Mouse (Mus musculus) kidney, postnatal 10 days (tissue): ENCODE results near the gene Lrrc29.

ENCODE experiments used
- DNase-seq: peaks from one replicate; pipeline ENCODE4 v3.0.0; 2021; ENCODE audit warnings: mixed read lengths

The Lrrc29 gene

GRCm38 (mm10) chr8:105326141-105326672 is at the start of gene Lrrc29, which contains the start of gene Tmem208:
TSS of gene Lrrc29 (minus strand) at chr8:105326278.
TSS of gene Tmem208 (plus strand) at chr8:105326354.
- peak; percentile 99 for DNase-seq

DNA sequence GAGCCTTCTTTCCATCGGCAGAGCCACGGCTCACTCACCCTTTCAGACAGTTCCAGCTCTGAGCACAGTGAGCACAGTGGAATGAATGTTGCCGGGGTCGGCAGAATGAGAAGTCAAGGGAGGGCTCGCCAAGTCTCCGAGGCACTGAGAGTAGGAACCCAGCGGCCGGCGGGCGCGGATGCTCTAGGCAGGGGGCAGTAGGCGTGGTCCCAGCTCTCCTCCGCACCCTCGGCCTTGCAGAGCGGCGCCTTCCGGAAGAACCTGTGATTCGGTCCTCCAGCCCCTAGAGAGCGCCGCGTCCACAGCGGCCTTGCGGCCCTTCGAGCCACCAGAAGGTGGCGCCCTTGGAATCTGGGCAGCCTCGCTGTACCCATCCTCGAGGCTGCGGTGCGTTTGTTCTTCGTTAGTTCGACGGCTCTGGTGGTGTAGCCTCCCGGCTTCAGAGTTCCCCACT is 48.5 kb upstream of the Lrrc29 start:
- peak; percentile 53 for DNase-seq

DNA sequence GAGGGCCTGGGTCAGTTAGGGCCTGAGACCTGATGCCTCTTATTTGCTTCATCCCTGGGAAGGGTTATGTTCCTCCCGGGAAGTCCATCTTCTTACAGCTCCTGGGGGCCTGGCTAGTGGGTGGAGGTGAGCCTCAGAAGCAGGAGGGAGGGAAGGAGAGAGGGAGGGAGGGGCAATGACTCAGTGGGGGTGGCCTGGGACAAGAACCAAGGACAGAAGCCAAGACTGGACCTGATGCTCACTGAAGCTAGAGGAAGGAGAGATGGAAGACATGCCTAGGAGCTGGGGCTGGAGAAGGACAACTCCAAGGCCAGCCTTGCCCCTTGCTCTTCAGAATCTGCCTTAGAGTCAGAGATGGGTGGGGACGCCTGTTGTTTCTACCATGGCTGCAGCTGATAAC is 47.0 kb upstream of the Lrrc29 start, which contains the start of gene Plekhg4:
Plekhg4 (plus strand) TSS at position 243 of the 400 bp plus-strand sequence.
- DNase-seq = no peak

GRCm38 (mm10) chr8:105372473-105372872 is 46.4 kb upstream of the Lrrc29 start:
- no peak for DNase-seq

DNA sequence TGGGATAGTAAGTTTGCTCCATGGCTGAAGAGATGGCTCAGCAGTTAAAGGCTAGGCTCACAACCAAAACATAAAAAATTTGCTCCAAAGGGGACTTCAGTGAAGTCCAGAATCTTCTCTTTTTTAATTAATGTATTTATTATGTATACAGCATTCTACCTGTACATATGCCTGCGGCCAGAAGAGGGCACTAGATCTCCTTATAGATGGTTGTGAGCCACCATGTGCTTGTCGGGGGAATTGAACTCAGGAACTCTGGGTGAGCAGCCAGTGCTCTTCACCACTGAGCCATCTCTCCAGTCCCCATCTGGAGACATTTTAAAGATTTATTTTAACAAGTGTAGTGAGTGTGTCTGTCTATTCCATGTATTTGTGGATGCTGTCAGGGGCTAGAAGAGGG is 41.0 kb upstream of the Lrrc29 start:
- DNase-seq = no peak

- DNase-seq = peak; percentile 88
These were observed 35.9 kb upstream of the Lrrc29 start for GRCm38 (mm10) chr8:105361751-105362702.

GRCm38 (mm10) chr8:105359646-105360045 is 33.6 kb upstream of the Lrrc29 start:
- peak; percentile 50 for DNase-seq

- peak; percentile 15 for DNase-seq
These were observed 33.1 kb upstream of the Lrrc29 start for GRCm38 (mm10) chr8:105359208-105359607.

DNA sequence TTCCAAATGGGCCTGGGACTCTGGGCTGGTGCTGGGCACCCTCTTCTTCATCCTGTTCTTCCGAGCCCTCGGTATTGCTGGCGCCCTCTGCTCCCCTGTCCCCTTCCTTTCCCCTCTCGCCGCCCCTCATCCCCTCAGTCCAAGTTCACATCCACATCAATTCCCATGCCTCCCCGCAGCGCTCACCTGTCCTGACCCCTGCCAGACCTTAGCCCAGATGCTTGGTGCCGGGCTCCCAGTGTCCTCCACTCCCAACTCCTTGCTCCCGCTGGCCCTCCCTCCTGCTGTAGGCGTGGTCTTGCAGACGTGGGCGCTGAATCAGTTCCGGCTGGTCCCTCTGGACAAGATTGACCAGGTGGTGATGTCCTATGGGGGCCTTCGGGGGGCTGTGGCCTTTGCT is 30.6 kb upstream of the Lrrc29 start:
- no peak for DNase-seq

- peak; percentile 67 for DNase-seq
These were observed 29.3 kb upstream of the Lrrc29 start for GRCm38 (mm10) chr8:105355179-105356024.

DNA sequence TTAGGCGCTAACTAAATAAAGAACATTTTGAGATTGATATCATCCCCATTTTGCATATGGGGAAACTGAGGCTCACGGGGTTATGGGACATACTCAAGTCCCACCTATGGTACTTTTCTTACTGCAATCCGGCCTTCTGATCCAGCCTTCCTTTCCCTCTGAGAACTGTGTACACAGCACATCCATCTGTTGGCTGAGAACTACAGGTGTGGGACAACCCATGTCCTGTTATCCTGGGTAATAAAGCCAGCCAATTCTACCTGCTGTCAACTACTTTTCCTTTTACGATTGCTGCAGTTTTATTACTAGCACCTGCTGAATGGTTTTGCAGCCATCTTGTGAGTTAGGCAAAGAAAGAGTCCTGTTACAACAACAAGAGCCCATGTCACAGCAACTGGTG is 28.5 kb upstream of the Lrrc29 start:
- DNase-seq = no peak

DNA sequence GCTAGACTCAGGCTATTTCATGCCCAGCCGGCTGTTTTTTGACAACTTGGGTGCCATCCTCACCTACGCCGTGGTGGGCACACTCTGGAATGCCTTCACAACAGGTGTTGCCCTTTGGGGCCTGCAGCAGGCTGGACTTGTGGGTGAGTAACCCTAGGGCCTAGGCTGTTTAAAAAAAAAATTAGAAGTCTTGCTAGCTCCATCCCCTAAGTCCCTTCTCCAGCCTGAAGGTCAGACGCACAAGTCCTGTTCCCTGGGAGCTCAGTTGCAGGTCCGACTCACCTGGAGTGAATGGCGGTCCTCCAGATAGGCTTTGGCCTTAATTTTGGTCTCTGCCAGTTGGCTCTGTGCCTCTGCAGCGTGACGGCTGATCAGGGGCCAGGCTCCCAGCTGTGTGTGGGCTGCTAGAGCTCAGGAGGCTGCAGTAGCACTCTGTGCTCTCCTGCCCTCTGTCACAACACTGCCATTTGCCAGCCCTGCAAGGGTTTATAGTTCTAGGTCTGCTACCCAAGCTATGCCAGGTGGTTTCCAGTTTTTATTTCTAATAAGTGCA is 27.6 kb upstream of the Lrrc29 start:
- DNase-seq = no peak

DNA sequence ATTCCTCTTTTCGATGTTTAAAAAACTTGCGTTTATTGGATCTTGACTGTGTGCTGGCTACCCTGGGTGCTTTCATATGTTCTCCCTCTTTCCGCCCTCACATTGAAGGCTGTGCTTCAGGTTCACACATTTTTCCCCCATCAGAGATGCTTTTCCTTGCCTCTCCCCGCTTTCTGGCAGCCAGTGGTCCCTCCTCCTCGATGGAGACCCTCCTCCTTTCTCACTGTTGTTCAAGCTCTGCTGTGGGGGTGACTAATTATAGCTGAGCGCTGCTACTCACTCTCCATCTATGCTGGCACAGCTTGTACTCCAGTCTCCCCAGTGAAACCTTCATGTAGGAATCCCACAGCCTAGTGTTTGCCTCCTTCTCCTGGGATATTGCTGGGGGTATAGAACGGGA is 24.1 kb upstream of the Lrrc29 start:
- no peak for DNase-seq

DNA sequence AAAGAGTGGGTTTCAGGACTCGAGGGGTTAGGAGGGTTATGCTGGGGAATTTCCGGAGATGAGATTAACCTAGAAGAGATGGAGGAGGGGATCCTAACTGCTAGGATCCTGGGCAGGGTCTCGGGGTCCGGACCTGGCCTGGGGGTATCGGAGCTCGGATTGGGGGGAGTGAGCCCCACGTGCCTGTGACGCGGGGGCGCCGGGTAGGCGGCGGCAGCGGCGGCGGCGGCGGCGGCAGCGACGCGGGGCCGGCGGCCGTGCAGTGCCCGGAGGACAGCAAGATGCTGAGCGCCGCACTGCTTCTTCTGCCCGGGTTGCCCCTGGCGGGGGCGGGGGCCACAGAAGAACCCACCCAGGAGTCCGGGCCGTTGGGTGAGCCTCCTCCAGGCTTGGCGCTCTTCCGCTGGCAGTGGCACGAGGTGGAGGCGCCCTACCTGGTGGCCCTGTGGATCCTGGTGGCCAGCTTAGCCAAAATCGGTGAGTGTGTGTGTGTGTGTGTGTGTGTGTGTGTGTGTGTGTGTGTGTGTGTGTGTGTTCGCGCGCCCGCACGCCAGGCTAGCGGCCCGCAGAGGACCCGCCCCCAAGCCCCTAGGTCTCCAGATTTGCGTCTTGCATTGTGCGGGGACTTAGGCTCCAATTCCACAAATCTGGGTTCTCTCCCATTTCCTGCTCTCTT is 23.2 kb upstream of the Lrrc29 start:
- peak; percentile 59 for DNase-seq

DNA sequence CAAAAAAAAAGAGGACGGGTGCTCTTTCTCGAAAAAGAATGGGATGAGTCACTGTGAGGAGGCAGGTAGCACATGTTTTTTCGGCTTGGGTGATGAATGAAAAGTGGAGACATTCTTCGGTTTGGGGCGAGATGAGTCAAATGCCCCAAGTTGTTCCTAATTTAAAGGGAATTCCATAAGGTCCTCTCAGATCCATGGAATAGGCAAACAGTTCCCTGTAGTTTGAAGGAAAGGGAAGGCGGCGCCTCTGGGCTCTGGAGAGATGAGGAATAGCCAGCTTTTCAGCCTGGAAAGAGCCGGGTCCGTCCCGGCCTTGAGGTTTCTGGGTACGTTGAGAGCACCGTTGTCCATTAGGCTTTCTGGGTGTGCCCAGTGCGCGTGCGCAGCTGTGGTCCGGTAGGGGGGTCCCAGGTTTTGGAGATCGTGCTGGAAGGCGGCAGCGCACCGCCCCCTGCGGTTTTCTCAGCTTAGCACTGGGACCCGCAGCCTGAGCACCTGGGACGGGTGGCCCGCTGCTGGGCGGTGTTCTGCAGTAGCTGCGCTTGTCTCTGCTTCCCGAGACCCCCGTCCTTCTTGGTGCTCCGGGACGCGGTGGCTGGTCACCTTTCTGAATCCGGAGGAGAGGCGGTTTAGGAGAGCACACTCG is 22.5 kb upstream of the Lrrc29 start, which contains the start of gene Slc9a5:
Slc9a5 (plus strand) TSS at position 394 of the 646 bp plus-strand sequence.
- DNase-seq = peak; percentile 77

DNA sequence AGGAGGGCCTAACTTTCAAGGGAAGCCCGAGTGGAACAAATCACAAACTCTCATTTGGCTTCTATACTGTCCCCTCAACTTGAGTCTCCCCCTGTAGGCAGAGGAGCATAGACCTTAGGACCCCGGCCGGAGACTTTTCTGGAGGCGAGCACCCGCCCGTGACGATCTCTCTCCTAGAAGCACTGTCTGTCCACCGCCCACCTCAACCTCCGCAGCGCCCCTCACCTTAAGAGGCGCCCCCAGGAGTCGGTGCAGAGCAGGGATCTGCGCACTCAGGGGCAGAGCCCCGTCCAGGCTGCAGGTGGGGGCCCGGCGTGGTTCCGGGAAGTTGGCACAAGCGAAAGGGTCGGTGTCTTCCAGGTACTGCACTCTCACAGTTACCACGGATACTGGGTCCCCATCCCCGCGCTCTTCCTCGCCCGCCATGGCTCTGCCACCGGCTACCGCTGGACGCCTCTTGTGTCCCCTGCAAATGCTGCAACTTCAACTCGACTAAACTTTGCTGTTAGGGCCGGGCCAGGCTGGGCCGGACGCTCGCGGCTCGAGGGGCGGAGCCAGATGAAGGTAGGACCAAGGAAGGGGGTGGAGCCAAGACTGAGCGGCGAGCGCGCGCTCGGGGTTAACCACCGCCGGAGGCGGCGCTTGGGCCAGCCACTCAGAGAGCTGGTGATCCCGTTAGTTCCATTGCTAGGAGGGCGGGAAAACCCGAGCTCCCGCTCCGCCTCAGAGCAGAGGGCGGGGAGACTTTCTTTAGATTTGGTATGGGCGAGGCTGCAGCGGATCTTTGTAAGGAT is 21.5 kb upstream of the Lrrc29 start, which contains the start of gene Fhod1:
Fhod1 (minus strand) TSS at position 526 of the 794 bp plus-strand sequence.
- peak; percentile 98 for DNase-seq

- DNase-seq = peak; percentile 87
These were observed 20.7 kb upstream of the Lrrc29 start for GRCm38 (mm10) chr8:105346611-105347427.

DNA sequence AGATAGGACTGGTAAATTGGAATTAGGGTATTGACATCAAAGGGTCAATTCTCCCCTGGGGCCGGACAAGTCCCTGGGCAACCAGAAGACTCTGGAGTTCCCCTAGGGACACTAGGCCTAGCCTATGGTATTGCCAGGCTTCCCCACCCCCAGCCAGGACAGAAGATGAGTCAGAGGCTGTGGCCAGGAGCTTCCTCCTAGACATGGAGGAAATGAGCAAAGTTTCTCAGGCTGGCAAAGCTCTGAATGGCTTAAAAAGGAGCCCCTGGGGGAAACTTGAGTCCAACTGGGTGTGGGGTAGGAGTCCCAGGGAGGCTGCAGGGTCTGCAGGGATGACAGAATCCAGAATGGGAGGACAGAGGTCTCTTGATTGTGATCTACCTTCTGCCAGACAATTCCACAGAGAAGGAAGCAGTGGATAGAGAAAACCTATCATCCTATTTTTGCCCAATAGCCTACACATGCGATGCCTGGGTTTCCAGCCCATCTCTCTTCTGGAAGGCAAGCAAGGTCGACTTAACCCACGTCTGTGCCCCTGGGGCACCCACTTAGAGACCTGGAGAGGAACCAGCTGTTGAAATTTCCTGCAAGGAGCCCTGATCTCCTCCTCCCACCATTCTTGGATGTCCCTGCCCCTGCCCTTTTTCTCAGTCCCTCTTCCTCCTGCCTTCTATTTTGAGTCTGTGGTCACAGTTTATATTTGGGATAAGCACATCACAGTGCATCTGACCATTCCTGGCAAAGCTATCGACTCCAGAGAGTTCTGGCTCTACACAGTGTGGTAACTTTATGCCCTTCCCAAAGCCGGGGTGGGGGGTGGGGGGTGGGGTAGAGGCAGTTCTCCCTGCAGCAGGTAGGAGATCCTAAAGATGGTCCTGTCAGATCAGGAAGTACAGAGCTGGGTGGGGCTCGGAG is 19.2 kb upstream of the Lrrc29 start:
- peak; percentile 64 for DNase-seq
